Mouse (Mus musculus): ENCODE data around the gene Rab3gap1.

DNA sequence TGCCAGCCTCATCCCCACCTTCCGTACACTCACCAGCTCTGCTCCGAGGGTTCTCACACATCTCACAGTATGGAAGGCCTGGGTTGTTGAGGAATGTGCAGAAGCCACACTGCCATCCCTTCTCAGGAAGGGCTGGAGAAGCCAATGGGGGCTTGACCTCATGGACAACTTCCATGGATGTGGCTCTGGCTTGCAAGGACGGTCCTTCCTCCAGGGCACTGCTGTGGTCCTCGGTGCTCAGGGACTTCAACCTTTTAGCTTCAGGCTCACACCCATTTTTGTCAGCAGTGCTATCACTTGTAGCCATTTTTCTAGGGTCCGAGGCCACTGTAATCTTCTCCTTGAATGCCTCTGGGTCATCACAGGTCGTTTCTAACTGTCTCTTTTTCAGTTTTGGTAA is 107.5 kb downstream of the Rab3gap1 start:
- TF ChIP-seq POLR2A (IDR thresholded peaks at IDR 0.05; ENCODE audit: control insufficient read depth, extremely low read depth, insufficient read depth, low read length, poor library complexity) (no peak), CTCF (IDR thresholded peaks at IDR 0.05; ENCODE audit: borderline replicate concordance, control insufficient read depth, extremely low read depth, insufficient read depth, low read length, poor library complexity) (no peak)

All from thymus, adult 2 months (tissue).